Mouse (Mus musculus): ENCODE results near the gene Tmem40. TPM values are rescaled to one million over a fixed set of nuclear protein-coding genes. Genes with fewer than 3 reads are reported as not detected.

The Tmem40 gene
- polyA plus RNA-seq, 1 experiment from 2014 or later: 2.2 TPM

Small RNAs within 50 kb of the gene (microRNA-seq; reads per million reads assigned to microRNA genes)
- not detected for gene Mir7660

Other genes starting within 250 kb of the Tmem40 start
- 27.5 and 31.3 TPM in 2 replicates for gene Tsen2, start 217.7 kb downstream of the Tmem40 start, polyA plus RNA-seq (2014; fragmentation: Nextera tagmentation; extraction: Ambion mirVana)
- gene Mkrn2os, start 169.8 kb downstream of the Tmem40 start, polyA plus RNA-seq (2014; fragmentation: Nextera tagmentation; extraction: Ambion mirVana): 0.10 TPM in 1 of 2 replicates, not detected in the other
- 26.0 and 27.1 TPM in 2 replicates for gene Mkrn2, start 160.5 kb downstream of the Tmem40 start, polyA plus RNA-seq (2014; fragmentation: Nextera tagmentation; extraction: Ambion mirVana)
- 135 and 141 TPM in 2 replicates for gene Raf1, start 85.8 kb downstream of the Tmem40 start, polyA plus RNA-seq (2014; fragmentation: Nextera tagmentation; extraction: Ambion mirVana)
- gene Cand2, start 12.1 kb upstream of the Tmem40 start, polyA plus RNA-seq (2014; fragmentation: Nextera tagmentation; extraction: Ambion mirVana): 58.4 and 64.3 TPM in 2 replicates
- gene Rpl32, start 46.3 kb upstream of the Tmem40 start, polyA plus RNA-seq (2014; fragmentation: Nextera tagmentation; extraction: Ambion mirVana): 2,129 and 2,157 TPM in 2 replicates
- 0.40 and 0.72 TPM in 2 replicates for gene Efcab12, start 76.0 kb upstream of the Tmem40 start, polyA plus RNA-seq (2014; fragmentation: Nextera tagmentation; extraction: Ambion mirVana)
- 32.5 and 34.6 TPM in 2 replicates for gene Mbd4, start 91.0 kb upstream of the Tmem40 start, polyA plus RNA-seq (2014; fragmentation: Nextera tagmentation; extraction: Ambion mirVana)
- gene Ift122, start 91.1 kb upstream of the Tmem40 start, polyA plus RNA-seq (2014; fragmentation: Nextera tagmentation; extraction: Ambion mirVana): 29.4 and 32.8 TPM in 2 replicates
- 0.03 TPM in 1 of 2 replicates, not detected in the other for gene Rho, start 169.3 kb upstream of the Tmem40 start, polyA plus RNA-seq (2014; fragmentation: Nextera tagmentation; extraction: Ambion mirVana)
- not detected in 2 replicates for gene H1foo, start 182.5 kb upstream of the Tmem40 start, polyA plus RNA-seq (2014; fragmentation: Nextera tagmentation; extraction: Ambion mirVana)
- gene Plxnd1, start 232.6 kb upstream of the Tmem40 start, polyA plus RNA-seq (2014; fragmentation: Nextera tagmentation; extraction: Ambion mirVana): 19.6 and 26.5 TPM in 2 replicates